Mouse (Mus musculus): ENCODE data around the gene Osbpl10.

GRCm38 (mm10) chr9:114999010-114999770 lies 20.8 kb downstream of the Osbpl10 start:
- TF ChIP-seq CTCF (conservative IDR thresholded peaks at IDR 0.05; ENCODE audit: insufficient read depth, insufficient read length, low read depth, low read length): no peak
- TF ChIP-seq POLR2A (IDR thresholded peaks at IDR 0.05; ENCODE audit: low read depth, low read length): no peak
